Mouse (Mus musculus) neural tube, embryonic 15.5 days (tissue): ENCODE measurements around the gene Hist1h1t. TPM values are rescaled to one million over a fixed set of nuclear protein-coding genes. Genes with fewer than 3 reads are reported as not detected.

Experiments used
- microRNA-seq: library from miRNA; unstranded; fragments of <30 nt; microRNA quantifications from one replicate; pipeline ENCODE4, GENCODE M21; 2017
- polyA plus RNA-seq: library from polyadenylated mRNA; unstranded; fragments of >200 nt; fragmentation: Nextera tagmentation; extraction: Ambion mirVana; gene quantifications from 2 replicates; pipeline ENCODE4 v1.2.1, GENCODE M21; 2015

Hist1h1t gene
- polyA plus RNA-seq, 1 experiment from 2014 or later, result not detected

Small RNA genes within 50 kb of the gene (microRNA-seq; reads per million reads assigned to microRNA genes)
- not detected for gene Gm44314
- gene Gm44350, result not detected

Other genes with a start within 250 kb of the Hist1h1t start
- 0.15 TPM in 1 of 2 replicates, not detected in the other for gene Btn1a1, start 229.9 kb upstream of the Hist1h1t start, polyA plus RNA-seq
- gene Btn2a2, start 207.0 kb upstream of the Hist1h1t start, polyA plus RNA-seq, result 0.14 and 0.22 TPM in 2 replicates
- gene Hist1h4h, start 164.8 kb upstream of the Hist1h1t start, polyA plus RNA-seq, result 1.5 and 4.5 TPM in 2 replicates
- gene Hist1h2af, start 161.9 kb upstream of the Hist1h1t start, polyA plus RNA-seq, result 0.77 TPM in 1 of 2 replicates, not detected in the other
- 0.51 and 0.64 TPM in 2 replicates for gene Hist1h3g, start 160.4 kb upstream of the Hist1h1t start, polyA plus RNA-seq
- 0.22 and 0.51 TPM in 2 replicates for gene Hist1h2bh, start 152.4 kb upstream of the Hist1h1t start, polyA plus RNA-seq
- not detected in 2 replicates for gene Hist1h3f, start 151.8 kb upstream of the Hist1h1t start, polyA plus RNA-seq
- not detected in 2 replicates for gene Hist1h4f, start 144.2 kb upstream of the Hist1h1t start, polyA plus RNA-seq
- 0.09 and 0.13 TPM in 2 replicates for gene Hist1h1d, start 142.6 kb upstream of the Hist1h1t start, polyA plus RNA-seq
- 1.1 and 1.7 TPM in 2 replicates for gene Hist1h3e, start 133.4 kb upstream of the Hist1h1t start, polyA plus RNA-seq
- gene Hist1h2ae, start 124.6 kb upstream of the Hist1h1t start, polyA plus RNA-seq, result 12.5 and 25.5 TPM in 2 replicates
- 2.2 and 2.9 TPM in 2 replicates for gene Hist1h2bg, start 124.4 kb upstream of the Hist1h1t start, polyA plus RNA-seq
- gene Hist1h2bf, start 121.6 kb upstream of the Hist1h1t start, polyA plus RNA-seq, result 2.7 TPM in 1 of 2 replicates, not detected in the other
- 0.97 TPM in 1 of 2 replicates, not detected in the other for gene Hist1h2ad, start 121.4 kb upstream of the Hist1h1t start, polyA plus RNA-seq
- 0.88 and 2.0 TPM in 2 replicates for gene Hist1h3d, start 120.1 kb upstream of the Hist1h1t start, polyA plus RNA-seq
- 31.8 and 54.1 TPM in 2 replicates for gene Hist1h4d, start 114.2 kb upstream of the Hist1h1t start, polyA plus RNA-seq
- 1.7 and 2.0 TPM in 2 replicates for gene Hist1h2be, start 74.7 kb upstream of the Hist1h1t start, polyA plus RNA-seq
- gene Hist1h1e, start 73.3 kb upstream of the Hist1h1t start, polyA plus RNA-seq, result 4.3 and 7.0 TPM in 2 replicates
- gene Hist1h2ac, start 11.9 kb upstream of the Hist1h1t start, polyA plus RNA-seq, result 0.26 and 0.54 TPM in 2 replicates
- 18.4 and 26.8 TPM in 2 replicates for gene Hist1h2bc, start 11.6 kb upstream of the Hist1h1t start, polyA plus RNA-seq
- 2.7 and 2.8 TPM in 2 replicates for gene Hist1h4c, start 2.6 kb downstream of the Hist1h1t start, polyA plus RNA-seq
- 3.7 and 4.6 TPM in 2 replicates for gene Hfe, start 15.0 kb downstream of the Hist1h1t start, polyA plus RNA-seq
- gene Hist1h1c, start 43.0 kb downstream of the Hist1h1t start, polyA plus RNA-seq, result 7.4 and 13.8 TPM in 2 replicates
- 0.78 and 2.4 TPM in 2 replicates for gene Hist1h3c, start 49.8 kb downstream of the Hist1h1t start, polyA plus RNA-seq
- gene Hist1h2bb, start 50.9 kb downstream of the Hist1h1t start, polyA plus RNA-seq, result 0.83 TPM in 1 of 2 replicates, not detected in the other
- 3.0 and 12.1 TPM in 2 replicates for gene Hist1h2ab, start 55.3 kb downstream of the Hist1h1t start, polyA plus RNA-seq
- gene Hist1h3b, start 56.5 kb downstream of the Hist1h1t start, polyA plus RNA-seq, result 1.2 and 2.0 TPM in 2 replicates
- gene Hist1h4b, start 61.2 kb downstream of the Hist1h1t start, polyA plus RNA-seq, result 1.0 and 2.6 TPM in 2 replicates
- gene Hist1h4a, start 65.4 kb downstream of the Hist1h1t start, polyA plus RNA-seq, result not detected in 2 replicates
- 1.4 and 2.3 TPM in 2 replicates for gene Hist1h3a, start 66.6 kb downstream of the Hist1h1t start, polyA plus RNA-seq
- gene Hist1h1a, start 67.9 kb downstream of the Hist1h1t start, polyA plus RNA-seq, result 0.44 and 0.60 TPM in 2 replicates
- gene Trim38, start 74.1 kb downstream of the Hist1h1t start, polyA plus RNA-seq, result 0.09 TPM in 1 of 2 replicates, not detected in the other
- gene Slc17a2, start 111.2 kb downstream of the Hist1h1t start, polyA plus RNA-seq, result not detected in 2 replicates
- gene Slc17a3, start 143.6 kb downstream of the Hist1h1t start, polyA plus RNA-seq, result 0.08 TPM in 1 of 2 replicates, not detected in the other
- gene Slc17a1, start 171.9 kb downstream of the Hist1h1t start, polyA plus RNA-seq, result not detected in 2 replicates
- gene Slc17a4, start 219.2 kb downstream of the Hist1h1t start, polyA plus RNA-seq, result 0.15 and 1.1 TPM in 2 replicates
- gene Hist1h2ba, start 238.3 kb downstream of the Hist1h1t start, polyA plus RNA-seq, result not detected in 2 replicates
- not detected in 2 replicates for gene Hist1h2aa, start 238.6 kb downstream of the Hist1h1t start, polyA plus RNA-seq